Mouse (Mus musculus): Measurements from ENCODE around the gene Lmntd1. TPM values are rescaled to one million over a fixed set of nuclear protein-coding genes. Genes with fewer than 3 reads are reported as not detected.
"Not testable (repeated sequence)": the region's sequence is repeated elsewhere in the genome, so short reads cannot be mapped to it uniquely, and the experiment has no call there.

Lmntd1 gene
- polyA plus RNA-seq, 2 experiments, result 0.79 to 0.88 TPM

DNA sequence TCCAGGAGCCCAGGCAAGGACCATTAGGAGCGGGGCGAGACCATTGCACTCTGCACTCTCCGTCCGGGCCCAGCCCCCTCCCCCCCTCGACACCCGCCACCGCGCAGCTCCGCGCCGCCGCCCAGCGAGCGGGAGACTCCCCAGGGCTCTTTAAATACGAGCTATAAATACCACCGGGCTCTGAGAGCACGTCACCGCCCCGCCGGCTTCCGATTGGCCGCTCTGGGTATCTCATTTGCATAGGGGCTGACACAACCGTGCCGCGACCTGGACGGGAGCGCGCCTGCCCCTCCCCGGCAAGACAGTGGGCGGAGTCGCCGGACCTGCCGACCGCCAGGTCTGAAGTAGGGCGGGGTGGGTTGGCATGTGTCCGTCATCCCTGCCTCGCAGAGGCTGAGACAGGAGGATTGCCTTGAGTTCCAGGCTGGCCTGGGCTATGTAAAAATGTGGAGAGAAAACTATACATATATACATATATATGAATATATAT lies 273.4 kb downstream of the Lmntd1 start:
- peak overlapping the region; percentile 83 for H3K4me2 ChIP-seq (replicated peaks; ENCODE audit: low read depth, low read length, severe bottlenecking)
- peak overlapping the region; percentile 87 for H3K27ac ChIP-seq (replicated peaks; ENCODE audit: low read depth, low read length)
- under 1% methylated on average over 32 of the region's 37 CpGs for WGBS
- DNase-seq (ENCODE audit: low spot score) (peak; percentile 96), ATAC-seq (ENCODE audit: low FRiP score, low read depth) (peak; percentile 96)
- H3K4me3 ChIP-seq (replicated peaks; ENCODE audit: low read length), result peak overlapping the region; percentile 51
- H3K9me3 ChIP-seq (ENCODE audit: control insufficient read depth, low read length), result no peaks in the 10 kb centered on the region
- H3K4me1 ChIP-seq (ENCODE audit: control insufficient read depth, insufficient read depth, low read length), result 0 out of 2 replicates have a peak, but pooled peaks cover 2% of the 10 kb centered on the region
- H3K9ac ChIP-seq (ENCODE audit: low read depth, low read length, severe bottlenecking), result peak overlapping the region; percentile 51
- no peaks in the 10 kb centered on the region for H3K36me3 ChIP-seq (ENCODE audit: control insufficient read depth, insufficient read depth, low read length)
- TF ChIP-seq POLR2A (IDR thresholded peaks at IDR 0.05; ENCODE audit: borderline replicate concordance, extremely low read depth, insufficient read depth, insufficient read length), result peak; percentile 88; the same call in 1 of the 2 replicates
- 0 out of 2 replicates have a peak, but pooled peaks cover 5% of the 10 kb centered on the region for H3K27me3 ChIP-seq (ENCODE audit: control insufficient read depth, insufficient read depth, low read length)

DNA sequence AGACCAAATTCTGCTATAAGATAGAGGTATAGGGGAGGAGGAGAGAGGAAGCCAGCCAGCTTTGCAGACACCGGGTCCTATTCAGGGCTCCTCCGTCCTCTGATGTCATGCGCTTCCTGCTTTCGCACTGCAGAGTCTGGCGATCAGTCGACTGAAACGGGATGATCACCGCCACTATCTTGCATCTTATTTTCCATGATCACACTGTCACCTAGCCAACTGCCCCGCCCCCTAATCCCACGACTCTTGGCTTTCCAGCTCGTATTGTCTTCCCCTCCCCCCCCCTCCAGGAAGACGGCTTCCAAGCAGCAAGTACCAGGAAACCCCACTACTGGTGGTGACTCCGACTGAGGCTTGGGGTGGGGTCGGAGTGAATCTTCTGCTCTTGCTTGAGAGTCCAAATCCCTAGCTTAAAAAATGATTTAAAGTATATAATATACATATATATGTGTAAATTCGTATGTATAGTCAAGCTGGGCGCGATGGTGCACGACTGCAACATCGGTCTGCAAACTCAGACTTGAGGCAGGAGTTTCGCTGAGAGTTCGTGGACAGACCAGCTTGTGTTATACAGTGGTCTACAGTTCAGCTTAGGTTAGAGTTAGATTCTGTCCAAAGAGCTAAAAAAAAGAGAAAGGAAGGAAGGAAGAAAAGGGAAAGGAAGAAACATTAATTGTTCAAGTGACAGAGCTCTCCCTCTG lies 274.0 kb downstream of the Lmntd1 start:
- 0 out of 2 replicates have a peak, but pooled peaks cover 2% of the 10 kb centered on the region for H3K4me1 ChIP-seq (ENCODE audit: control insufficient read depth, insufficient read depth, low read length)
- no peaks in the 10 kb centered on the region for H3K9me3 ChIP-seq (ENCODE audit: control insufficient read depth, low read length)
- H3K36me3 ChIP-seq (ENCODE audit: control insufficient read depth, insufficient read depth, low read length), result no peaks in the 10 kb centered on the region
- H3K27ac ChIP-seq (replicated peaks; ENCODE audit: low read depth, low read length), result peak overlapping the region; percentile 87
- 0 out of 2 replicates have a peak, but pooled peaks cover 5% of the 10 kb centered on the region for H3K27me3 ChIP-seq (ENCODE audit: control insufficient read depth, insufficient read depth, low read length)
- DNase-seq (ENCODE audit: low spot score) (peak; percentile 61), ATAC-seq (ENCODE audit: low FRiP score, low read depth) (peak; percentile 36)
- H3K9ac ChIP-seq (ENCODE audit: low read depth, low read length, severe bottlenecking), result peak overlapping the region; percentile 51
- no peak for TF ChIP-seq POLR2A (IDR thresholded peaks at IDR 0.05; ENCODE audit: borderline replicate concordance, extremely low read depth, insufficient read depth, insufficient read length)
- H3K4me2 ChIP-seq (replicated peaks; ENCODE audit: low read depth, low read length, severe bottlenecking), result peak overlapping the region; percentile 83
- WGBS, result under 1% methylated on average over 21 of the region's 21 CpGs
- H3K4me3 ChIP-seq (replicated peaks; ENCODE audit: low read length), result peak overlapping the region; percentile 51

DNA sequence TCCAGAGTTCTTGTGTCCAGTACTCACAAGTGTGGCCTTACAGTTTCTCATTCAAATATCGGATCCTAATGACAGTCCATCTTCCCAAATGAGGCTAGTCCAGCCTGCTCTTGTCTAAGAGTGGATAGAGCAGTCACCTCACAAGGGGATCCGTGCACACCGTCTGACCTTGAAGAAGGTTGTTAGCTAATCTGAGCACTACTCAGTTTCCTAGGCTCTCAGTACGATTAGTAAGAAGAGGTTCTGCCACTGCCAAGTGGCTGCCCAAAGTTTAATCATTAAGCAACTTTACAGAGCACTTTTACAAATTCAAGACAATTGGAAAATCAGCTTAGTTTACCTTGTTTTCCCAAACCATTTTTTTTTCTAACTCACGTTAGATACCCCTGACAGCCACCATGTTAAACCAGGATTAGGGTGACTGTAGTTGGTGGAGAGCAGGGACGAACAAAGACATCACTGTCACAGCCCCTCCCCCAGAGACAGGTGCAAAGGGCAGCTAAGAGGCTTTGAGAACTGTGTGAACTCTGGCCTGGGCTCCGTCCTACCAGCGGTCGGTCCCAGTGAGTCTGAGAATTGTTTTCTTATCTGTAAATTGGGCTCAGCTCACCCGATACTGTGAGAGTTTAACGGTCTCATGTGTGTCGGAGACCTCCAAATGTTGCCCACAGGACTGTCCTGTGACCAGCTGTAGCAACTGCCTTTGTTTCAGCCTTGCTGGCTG lies 275.4 kb downstream of the Lmntd1 start:
- Histone ChIP-seq H3K27ac (replicated peaks; ENCODE audit: low read depth, low read length) (no peak overlapping the region), H3K9ac (ENCODE audit: low read depth, low read length, severe bottlenecking) (no peak overlapping the region), H3K27me3 (ENCODE audit: control insufficient read depth, insufficient read depth, low read length) (0 out of 2 replicates have a peak, but pooled peaks cover 5% of the 10 kb centered on the region), H3K4me2 (replicated peaks; ENCODE audit: low read depth, low read length, severe bottlenecking) (no peak overlapping the region), H3K36me3 (ENCODE audit: control insufficient read depth, insufficient read depth, low read length) (no peaks in the 10 kb centered on the region), H3K9me3 (ENCODE audit: control insufficient read depth, low read length) (no peaks in the 10 kb centered on the region), H3K4me3 (replicated peaks; ENCODE audit: low read length) (no peak overlapping the region), H3K4me1 (ENCODE audit: control insufficient read depth, insufficient read depth, low read length) (0 out of 2 replicates have a peak, but pooled peaks cover 2% of the 10 kb centered on the region)
- TF ChIP-seq POLR2A (IDR thresholded peaks at IDR 0.05; ENCODE audit: borderline replicate concordance, extremely low read depth, insufficient read depth, insufficient read length), result no peak
- ATAC-seq (ENCODE audit: low FRiP score, low read depth) (no peak), DNase-seq (ENCODE audit: low spot score) (no peak)
- WGBS, result 53% methylated on average over 12 of the region's 12 CpGs

DNA sequence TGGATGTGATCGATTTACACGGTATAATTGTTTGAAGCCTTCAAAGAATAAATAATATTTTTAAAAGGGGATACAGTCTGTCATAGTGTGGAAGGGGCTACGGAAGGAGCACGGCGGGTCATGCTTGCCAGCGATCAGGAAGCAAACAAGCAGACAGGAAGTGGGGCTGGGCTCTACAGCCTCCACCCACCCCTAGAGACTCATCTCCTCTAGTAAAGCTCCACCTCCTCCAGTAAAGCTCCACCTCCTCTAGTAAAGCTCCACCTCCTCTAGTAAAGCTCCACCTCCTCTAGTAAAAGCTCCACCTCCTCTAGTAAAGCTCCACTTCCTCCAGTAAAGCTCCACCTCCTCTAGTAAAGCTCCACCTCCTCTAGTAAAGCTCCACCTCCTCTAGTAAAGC lies 276.6 kb downstream of the Lmntd1 start:
- DNase-seq (ENCODE audit: low spot score); ATAC-seq (ENCODE audit: low FRiP score, low read depth): not testable (repeated sequence)
- WGBS, result 86% methylated on average over 6 of the region's 6 CpGs

More for the DNA sequence above, 276.6 kb downstream of the Lmntd1 start:
- not testable (repeated sequence) for H3K9ac ChIP-seq (ENCODE audit: low read depth, low read length, severe bottlenecking); H3K36me3 ChIP-seq (ENCODE audit: control insufficient read depth, insufficient read depth, low read length); H3K4me1 ChIP-seq (ENCODE audit: control insufficient read depth, insufficient read depth, low read length); H3K9me3 ChIP-seq (ENCODE audit: control insufficient read depth, low read length); H3K4me3 ChIP-seq (replicated peaks; ENCODE audit: low read length); H3K4me2 ChIP-seq (replicated peaks; ENCODE audit: low read depth, low read length, severe bottlenecking); H3K27me3 ChIP-seq (ENCODE audit: control insufficient read depth, insufficient read depth, low read length); H3K27ac ChIP-seq (replicated peaks; ENCODE audit: low read depth, low read length)
